Mouse (Mus musculus): ENCODE measurements around the gene Olfr871. TPM values are rescaled to one million over a fixed set of nuclear protein-coding genes. Genes with fewer than 3 reads are reported as not detected.
"Not testable (repeated sequence)": the region's sequence is repeated elsewhere in the genome, so short reads cannot be mapped to it uniquely, and the experiment has no call there.

Olfr871 gene
- polyA plus RNA-seq (2015; fragmentation: Nextera tagmentation; extraction: Ambion mirVana) = not detected in 2 replicates

GRCm38 (mm10) chr9:20211907-20212306 lies at the start of gene Olfr871:
TSS of gene Olfr871 (plus strand) at chr9:20212207.
- H3K36me3 ChIP-seq (ENCODE audit: control insufficient read depth, insufficient read depth) = no peaks in the 10 kb centered on the region
- no peaks in the 10 kb centered on the region for H3K4me1 ChIP-seq (ENCODE audit: control insufficient read depth, insufficient read depth, low read length)
- H3K4me2 ChIP-seq (ENCODE audit: low read depth, low read length) = no peak within 1 kb of the TSS
- no peak within 1 kb of the TSS for H3K9ac ChIP-seq (ENCODE audit: low read length)
- peaks cover 4% of the 10 kb centered on the region for H3K9me3 ChIP-seq (replicated peaks; ENCODE audit: control insufficient read depth, low read length)
- H3K4me3 ChIP-seq (ENCODE audit: low read length) = no peak within 1 kb of the TSS
- no peaks in the 10 kb centered on the region for H3K27me3 ChIP-seq (ENCODE audit: control insufficient read depth, insufficient read depth, low read length)
- ATAC-seq (replicated peaks; ENCODE audit: extremely low read depth, insufficient read depth, low FRiP score) = no peak
- H3K27ac ChIP-seq (ENCODE audit: low read length) = no peak within 1 kb of the TSS

- Histone ChIP-seq H3K9ac (ENCODE audit: low read length) (no peak within 1 kb of the TSS), H3K9me3 (replicated peaks; ENCODE audit: control insufficient read depth, low read length) (no peaks in the 10 kb centered on the region; the same call in 1 of the 2 replicates), H3K27ac (ENCODE audit: low read length) (no peak within 1 kb of the TSS), H3K4me1 (ENCODE audit: control insufficient read depth, insufficient read depth, low read length) (no peaks in the 10 kb centered on the region), H3K36me3 (ENCODE audit: control insufficient read depth, insufficient read depth) (no peaks in the 10 kb centered on the region), H3K27me3 (ENCODE audit: control insufficient read depth, insufficient read depth, low read length) (no peaks in the 10 kb centered on the region), H3K4me3 (ENCODE audit: low read length) (no peak within 1 kb of the TSS), H3K4me2 (ENCODE audit: low read depth, low read length) (no peak within 1 kb of the TSS)
- WGBS = 66% methylated on average over 2 of the region's 2 CpGs
- ATAC-seq (replicated peaks; ENCODE audit: extremely low read depth, insufficient read depth, low FRiP score) = no peak
These were observed 38.0 kb upstream of the Olfr871 start, which contains the start of gene Olfr870 for GRCm38 (mm10) chr9:20173957-20174356. TSS of gene Olfr870 (minus strand) at chr9:20174057.

- no peaks in the 10 kb centered on the region for H3K4me1 ChIP-seq (ENCODE audit: control insufficient read depth, insufficient read depth, low read length)
- no peak overlapping the region for H3K9ac ChIP-seq (ENCODE audit: low read length)
- ATAC-seq (replicated peaks; ENCODE audit: extremely low read depth, insufficient read depth, low FRiP score) = no peak
- no peaks in the 10 kb centered on the region for H3K27me3 ChIP-seq (ENCODE audit: control insufficient read depth, insufficient read depth, low read length)
- H3K36me3 ChIP-seq (ENCODE audit: control insufficient read depth, insufficient read depth) = no peaks in the 10 kb centered on the region
- no peak overlapping the region for H3K27ac ChIP-seq (ENCODE audit: low read length)
- H3K9me3 ChIP-seq (replicated peaks; ENCODE audit: control insufficient read depth, low read length) = no peaks in the 10 kb centered on the region; the same call in 1 of the 2 replicates
- H3K4me2 ChIP-seq (ENCODE audit: low read depth, low read length) = no peak overlapping the region
- H3K4me3 ChIP-seq (ENCODE audit: low read length) = no peak overlapping the region
- WGBS = 57% methylated on average over 5 of the region's 5 CpGs
These were observed 32.5 kb upstream of the Olfr871 start for GRCm38 (mm10) chr9:20179463-20179862.

- H3K27me3 ChIP-seq (ENCODE audit: control insufficient read depth, insufficient read depth, low read length) = no peaks in the 10 kb centered on the region
- 77% methylated on average over 1 of the region's 1 CpGs for WGBS
- no peak overlapping the region for H3K9ac ChIP-seq (ENCODE audit: low read length)
- H3K27ac ChIP-seq (ENCODE audit: low read length) = no peak overlapping the region
- peaks cover 3% of the 10 kb centered on the region for H3K9me3 ChIP-seq (replicated peaks; ENCODE audit: control insufficient read depth, low read length)
- ATAC-seq (replicated peaks; ENCODE audit: extremely low read depth, insufficient read depth, low FRiP score) = no peak
- no peak overlapping the region for H3K4me2 ChIP-seq (ENCODE audit: low read depth, low read length)
- no peak overlapping the region for H3K4me3 ChIP-seq (ENCODE audit: low read length)
- H3K4me1 ChIP-seq (ENCODE audit: control insufficient read depth, insufficient read depth, low read length) = no peaks in the 10 kb centered on the region
- H3K36me3 ChIP-seq (ENCODE audit: control insufficient read depth, insufficient read depth) = no peaks in the 10 kb centered on the region
These were observed 9.9 kb upstream of the Olfr871 start for GRCm38 (mm10) chr9:20202131-20202530.

GRCm38 (mm10) chr9:20203413-20203984 lies 8.5 kb upstream of the Olfr871 start:
- not testable (repeated sequence) for H3K4me3 ChIP-seq (ENCODE audit: low read length); H3K9me3 ChIP-seq (replicated peaks; ENCODE audit: control insufficient read depth, low read length); H3K4me1 ChIP-seq (ENCODE audit: control insufficient read depth, insufficient read depth, low read length); H3K27me3 ChIP-seq (ENCODE audit: control insufficient read depth, insufficient read depth, low read length); ATAC-seq (replicated peaks; ENCODE audit: extremely low read depth, insufficient read depth, low FRiP score); H3K27ac ChIP-seq (ENCODE audit: low read length); H3K9ac ChIP-seq (ENCODE audit: low read length); H3K4me2 ChIP-seq (ENCODE audit: low read depth, low read length); H3K36me3 ChIP-seq (ENCODE audit: control insufficient read depth, insufficient read depth)
- 78% methylated on average over 7 of the region's 7 CpGs for WGBS

GRCm38 (mm10) chr9:20210812-20211211 lies 1.2 kb upstream of the Olfr871 start:
- Histone ChIP-seq H3K27ac (ENCODE audit: low read length) (no peak overlapping the region), H3K27me3 (ENCODE audit: control insufficient read depth, insufficient read depth, low read length) (no peaks in the 10 kb centered on the region), H3K4me2 (ENCODE audit: low read depth, low read length) (no peak overlapping the region), H3K4me1 (ENCODE audit: control insufficient read depth, insufficient read depth, low read length) (no peaks in the 10 kb centered on the region), H3K9me3 (replicated peaks; ENCODE audit: control insufficient read depth, low read length) (peaks cover 4% of the 10 kb centered on the region), H3K36me3 (ENCODE audit: control insufficient read depth, insufficient read depth) (no peaks in the 10 kb centered on the region), H3K9ac (ENCODE audit: low read length) (no peak overlapping the region), H3K4me3 (ENCODE audit: low read length) (no peak overlapping the region)
- WGBS = 31% methylated on average over 1 of the region's 1 CpGs
- ATAC-seq (replicated peaks; ENCODE audit: extremely low read depth, insufficient read depth, low FRiP score) = no peak

DNA sequence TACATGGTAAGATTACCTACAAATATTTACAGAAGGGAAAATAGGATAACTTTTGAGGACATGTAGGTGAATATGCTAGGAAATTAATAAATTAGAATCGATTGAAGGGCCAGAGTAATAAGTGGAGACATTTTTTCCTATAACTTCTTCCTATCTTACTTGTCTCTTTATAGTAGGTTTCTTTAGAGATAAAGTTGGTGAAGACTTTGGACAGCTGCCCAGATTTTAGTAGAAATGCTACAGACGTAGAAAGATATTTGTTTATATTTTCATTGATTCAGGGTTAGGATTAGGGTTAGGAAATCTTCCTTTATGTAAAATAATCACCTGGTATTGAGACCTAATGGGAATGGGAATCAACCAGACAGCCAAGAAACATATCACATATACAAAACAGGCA lies 530 bp upstream of the Olfr871 start:
- Histone ChIP-seq H3K9ac (ENCODE audit: low read length) (no peak overlapping the region), H3K9me3 (replicated peaks; ENCODE audit: control insufficient read depth, low read length) (peaks cover 4% of the 10 kb centered on the region), H3K27me3 (ENCODE audit: control insufficient read depth, insufficient read depth, low read length) (no peaks in the 10 kb centered on the region), H3K27ac (ENCODE audit: low read length) (no peak overlapping the region), H3K4me2 (ENCODE audit: low read depth, low read length) (no peak overlapping the region), H3K4me3 (ENCODE audit: low read length) (no peak overlapping the region), H3K4me1 (ENCODE audit: control insufficient read depth, insufficient read depth, low read length) (no peaks in the 10 kb centered on the region), H3K36me3 (ENCODE audit: control insufficient read depth, insufficient read depth) (no peaks in the 10 kb centered on the region)
- ATAC-seq (replicated peaks; ENCODE audit: extremely low read depth, insufficient read depth, low FRiP score) = no peak
- 67% methylated on average over 2 of the region's 2 CpGs for WGBS

DNA sequence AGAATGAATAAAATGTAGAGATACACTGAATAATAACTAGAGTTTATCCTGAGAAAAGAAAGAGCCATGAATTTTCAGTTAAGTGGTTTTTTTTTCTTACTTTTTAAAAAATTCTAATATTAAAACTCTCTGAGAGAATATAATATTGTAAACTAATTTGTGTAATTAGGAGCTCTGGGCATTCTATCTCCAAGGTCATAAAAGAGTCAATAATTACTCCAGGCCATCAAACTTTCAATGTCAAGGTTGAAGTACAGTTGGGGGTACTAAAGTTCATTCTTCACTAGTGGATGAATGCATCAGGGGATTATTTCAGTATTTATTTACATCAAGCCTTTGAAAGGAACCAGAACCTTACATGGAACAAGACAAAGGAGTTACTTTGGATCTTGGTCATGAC lies 24.8 kb downstream of the Olfr871 start, which contains the start of gene Olfr872:
TSS of gene Olfr872 (plus strand) at position 301 of the 400 bp plus-strand sequence.
- H3K36me3 ChIP-seq (ENCODE audit: control insufficient read depth, insufficient read depth) = no peaks in the 10 kb centered on the region
- no peak for ATAC-seq (replicated peaks; ENCODE audit: extremely low read depth, insufficient read depth, low FRiP score)
- H3K27ac ChIP-seq (ENCODE audit: low read length) = no peak within 1 kb of the TSS
- no peaks in the 10 kb centered on the region for H3K9me3 ChIP-seq (replicated peaks; ENCODE audit: control insufficient read depth, low read length)
- H3K4me3 ChIP-seq (ENCODE audit: low read length) = no peak within 1 kb of the TSS
- no peaks in the 10 kb centered on the region for H3K4me1 ChIP-seq (ENCODE audit: control insufficient read depth, insufficient read depth, low read length)
- H3K9ac ChIP-seq (ENCODE audit: low read length) = no peak within 1 kb of the TSS
- no peak within 1 kb of the TSS for H3K4me2 ChIP-seq (ENCODE audit: low read depth, low read length)
- no peaks in the 10 kb centered on the region for H3K27me3 ChIP-seq (ENCODE audit: control insufficient read depth, insufficient read depth, low read length)

DNA sequence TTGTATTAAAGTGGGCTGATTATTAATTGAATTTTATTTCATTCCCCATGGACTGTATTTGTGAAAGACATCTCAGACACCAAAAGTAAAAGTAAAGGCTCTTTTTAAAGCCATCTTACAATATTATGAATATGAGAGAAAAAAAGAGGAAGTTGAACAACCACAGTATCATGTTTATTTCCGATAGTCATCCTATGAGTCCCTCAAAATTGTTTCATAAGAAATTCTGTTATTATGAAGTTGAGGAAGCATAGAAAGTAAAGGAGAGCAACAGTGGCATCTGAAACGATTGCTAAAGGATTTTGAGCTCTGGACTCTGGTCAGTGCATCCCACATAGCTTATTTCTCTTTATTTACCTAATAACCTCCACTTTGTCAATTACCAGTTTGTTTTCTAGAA lies 25.4 kb downstream of the Olfr871 start:
- WGBS = 49% methylated on average over 2 of the region's 2 CpGs
- Histone ChIP-seq H3K4me2 (ENCODE audit: low read depth, low read length) (no peak overlapping the region), H3K4me3 (ENCODE audit: low read length) (no peak overlapping the region), H3K4me1 (ENCODE audit: control insufficient read depth, insufficient read depth, low read length) (no peaks in the 10 kb centered on the region), H3K36me3 (ENCODE audit: control insufficient read depth, insufficient read depth) (no peaks in the 10 kb centered on the region), H3K9ac (ENCODE audit: low read length) (no peak overlapping the region), H3K9me3 (replicated peaks; ENCODE audit: control insufficient read depth, low read length) (no peaks in the 10 kb centered on the region), H3K27me3 (ENCODE audit: control insufficient read depth, insufficient read depth, low read length) (no peaks in the 10 kb centered on the region), H3K27ac (ENCODE audit: low read length) (no peak overlapping the region)
- ATAC-seq (replicated peaks; ENCODE audit: extremely low read depth, insufficient read depth, low FRiP score) = no peak
